Mouse (Mus musculus) limb, embryonic 10.5 days (tissue): Measurements from ENCODE around the gene Ttc4. TPM values are rescaled to one million over a fixed set of nuclear protein-coding genes. Genes with fewer than 3 reads are reported as not detected.

Experiments used
- DNase-seq: peaks from one replicate; pipeline ENCODE4 v3.0.0-alpha.2; 2017; ENCODE audit warnings: low spot score
- H3K27ac ChIP-seq: fragments of 300-500 bp; sonication (generic); 2 replicates; pipeline ENCODE4 v1.5.1; 2016; ENCODE audit warnings: mild to moderate bottlenecking
- H3K27me3 ChIP-seq: fragments of 300-500 bp; sonication (generic); 2 replicates; pipeline ENCODE4 v1.6.1; 2016; ENCODE audit warnings: low read depth, mild to moderate bottlenecking; ENCODE audit not compliant: poor library complexity, severe bottlenecking
- H3K36me3 ChIP-seq: fragments of 300-500 bp; sonication (generic); 2 replicates; pipeline ENCODE4 v1.6.1; 2016; ENCODE audit warnings: mild to moderate bottlenecking, moderate library complexity
- H3K4me1 ChIP-seq: fragments of 300-500 bp; sonication (generic); 2 replicates; pipeline ENCODE4 v1.6.1; 2016
- H3K4me3 ChIP-seq: fragments of 300-500 bp; sonication (generic); 2 replicates; pipeline ENCODE4 v1.5.1; 2016; ENCODE audit warnings: mild to moderate bottlenecking, moderate library complexity
- H3K9me3 ChIP-seq: fragments of 300-500 bp; sonication (generic); replicated peaks from 2 replicates; pipeline ENCODE4 v1.6.1; 2016; ENCODE audit warnings: mild to moderate bottlenecking
- WGBS: fragments of 180-500 bp; shearing (Covaris S2); methylation state at CpG from one replicate; pipeline ENCODE4 v1.1.7; 2016; 5-methylcytosine and 5-hydroxymethylcytosine counted together
- polyA plus RNA-seq: library from polyadenylated mRNA; unstranded; fragments of >200 nt; fragmentation: Nextera tagmentation; extraction: Ambion mirVana; gene quantifications from 2 replicates; pipeline ENCODE4 v1.2.1, GENCODE M21; 2016

Ttc4 gene
- polyA plus RNA-seq, 1 experiment from 2014 or later: 132 TPM

DNA sequence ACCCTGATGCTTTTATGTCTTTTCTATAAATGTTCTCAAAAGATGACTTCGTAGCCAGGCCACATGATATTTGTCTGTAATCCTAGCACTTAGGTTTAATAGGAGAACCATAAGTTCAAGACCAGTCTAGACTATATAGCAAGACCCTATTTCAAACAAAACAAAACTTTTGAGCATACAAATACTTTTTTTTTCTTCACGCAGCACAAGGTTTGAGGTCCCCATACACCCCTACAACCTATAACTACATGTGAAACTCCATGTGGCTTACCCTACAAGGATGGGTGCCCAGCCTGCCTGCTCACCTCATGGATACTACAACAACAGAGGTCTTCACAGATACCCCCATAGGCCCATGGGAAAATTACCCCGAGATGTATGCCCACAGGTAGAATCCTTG is 408 bp upstream of the Ttc4 start:
- Histone ChIP-seq H3K4me1 (peaks cover 6% of the 10 kb centered on the region), H3K27me3 (no peaks in the 10 kb centered on the region), H3K9me3 (no peaks in the 10 kb centered on the region), H3K27ac (peak overlapping the region; percentile 82; the same call in 1 of the 2 replicates), H3K36me3 (peaks cover 32% of the 10 kb centered on the region), H3K4me3 (peak overlapping the region; percentile 82)
- WGBS: 44% methylated on average over 3 of the region's 3 CpGs
- DNase-seq: no peak

DNA sequence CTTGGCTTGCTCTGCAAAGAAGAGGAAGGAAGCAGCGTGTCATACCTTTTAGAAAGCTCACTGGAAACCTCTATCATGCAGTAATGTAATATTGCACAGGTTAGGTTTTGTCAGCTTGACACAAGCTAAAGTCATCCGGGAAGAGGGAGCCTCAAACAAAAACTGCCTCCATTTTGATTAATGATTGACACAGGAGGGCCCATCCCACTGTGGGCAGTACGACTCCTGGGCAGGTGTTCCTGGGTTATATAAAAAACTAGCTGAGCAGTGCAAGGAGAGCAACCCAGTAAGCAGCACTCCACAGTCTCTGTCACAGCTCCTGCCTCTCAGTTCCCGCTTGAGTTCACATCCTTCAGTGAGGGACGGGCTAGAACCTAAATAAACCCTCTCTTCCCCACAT is 2.0 kb downstream of the Ttc4 start:
- H3K9me3 ChIP-seq: no peaks in the 10 kb centered on the region
- H3K27ac ChIP-seq: no peak overlapping the region
- peaks cover 6% of the 10 kb centered on the region for H3K4me1 ChIP-seq
- peaks cover 57% of the 10 kb centered on the region for H3K36me3 ChIP-seq
- no peak for DNase-seq
- H3K27me3 ChIP-seq: no peaks in the 10 kb centered on the region
- H3K4me3 ChIP-seq: no peak overlapping the region
- 89% methylated on average over 5 of the region's 5 CpGs for WGBS

DNA sequence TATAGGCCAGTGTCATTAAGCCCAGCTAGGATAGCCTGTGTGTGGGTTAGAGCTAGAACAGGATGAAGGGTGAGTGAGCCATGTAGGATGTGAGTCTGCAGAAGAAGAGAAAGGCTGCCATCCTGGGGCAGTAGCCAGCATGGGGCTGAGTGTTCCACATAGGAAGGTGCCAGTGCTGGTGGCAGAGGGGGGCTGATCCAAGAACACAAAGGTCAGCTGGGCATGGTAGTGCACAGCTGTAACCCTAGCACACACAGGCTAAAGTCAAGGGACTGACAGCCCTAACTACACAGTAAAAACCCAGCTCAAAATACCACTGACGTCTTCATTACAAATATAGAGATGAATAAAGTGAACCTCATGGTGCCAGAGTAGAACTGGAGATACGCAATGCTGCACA is 12.2 kb downstream of the Ttc4 start:
- WGBS: 95% methylated on average over 2 of the region's 2 CpGs
- no peaks in the 10 kb centered on the region for H3K4me1 ChIP-seq
- no peaks in the 10 kb centered on the region for H3K9me3 ChIP-seq
- no peak overlapping the region for H3K27ac ChIP-seq
- DNase-seq: no peak
- H3K27me3 ChIP-seq: no peaks in the 10 kb centered on the region
- H3K36me3 ChIP-seq: peaks cover 100% of the 10 kb centered on the region
- no peak overlapping the region for H3K4me3 ChIP-seq

DNA sequence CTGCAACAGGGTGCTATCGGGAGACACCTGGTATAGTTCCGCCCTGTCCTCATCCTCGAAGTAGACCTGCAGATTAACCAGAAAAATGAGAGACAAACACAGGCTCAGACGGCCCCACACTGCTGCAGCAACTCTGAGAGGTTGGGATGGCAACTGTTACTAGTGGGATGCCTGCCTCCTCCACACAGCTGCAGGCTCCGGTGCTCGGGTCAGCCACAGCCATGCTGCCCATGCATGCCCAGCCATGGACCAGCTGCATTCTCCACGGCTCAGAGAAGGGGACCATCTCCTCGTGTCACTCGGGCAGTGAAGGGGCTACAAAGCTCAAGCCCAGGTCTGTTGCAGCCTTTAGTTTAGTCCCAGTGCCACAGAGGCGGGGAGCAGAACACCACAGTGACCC is 13.1 kb downstream of the Ttc4 start:
- Histone ChIP-seq H3K4me3 (no peak overlapping the region), H3K4me1 (no peaks in the 10 kb centered on the region), H3K36me3 (peaks cover 100% of the 10 kb centered on the region), H3K27me3 (no peaks in the 10 kb centered on the region), H3K27ac (no peak overlapping the region), H3K9me3 (no peaks in the 10 kb centered on the region)
- DNase-seq: no peak
- WGBS: 95% methylated on average over 10 of the region's 10 CpGs

DNA sequence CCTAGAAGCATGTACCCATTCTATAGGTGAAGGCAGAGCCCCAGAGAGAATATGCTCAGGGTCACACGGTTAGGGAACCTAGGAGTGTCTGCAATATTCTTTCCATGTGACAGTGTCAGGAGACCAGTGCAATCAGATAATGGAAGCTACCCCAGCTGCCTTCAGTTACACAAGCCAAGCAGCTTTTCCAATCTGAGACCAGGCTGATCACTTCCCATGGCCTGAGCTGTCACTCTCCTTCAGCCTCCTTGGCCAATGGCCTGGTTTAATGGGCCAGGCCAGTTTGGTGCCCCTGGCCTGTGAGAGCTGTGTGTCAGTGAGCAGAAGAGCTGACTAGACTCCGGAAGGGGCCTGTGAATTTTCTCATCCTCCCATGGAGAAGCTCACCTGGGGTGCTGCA is 13.5 kb downstream of the Ttc4 start:
- no peak overlapping the region for H3K4me3 ChIP-seq
- no peaks in the 10 kb centered on the region for H3K27me3 ChIP-seq
- peaks cover 100% of the 10 kb centered on the region for H3K36me3 ChIP-seq
- no peaks in the 10 kb centered on the region for H3K4me1 ChIP-seq
- WGBS: 98% methylated on average over 2 of the region's 2 CpGs
- H3K27ac ChIP-seq: no peak overlapping the region
- H3K9me3 ChIP-seq: no peaks in the 10 kb centered on the region
- no peak for DNase-seq

DNA sequence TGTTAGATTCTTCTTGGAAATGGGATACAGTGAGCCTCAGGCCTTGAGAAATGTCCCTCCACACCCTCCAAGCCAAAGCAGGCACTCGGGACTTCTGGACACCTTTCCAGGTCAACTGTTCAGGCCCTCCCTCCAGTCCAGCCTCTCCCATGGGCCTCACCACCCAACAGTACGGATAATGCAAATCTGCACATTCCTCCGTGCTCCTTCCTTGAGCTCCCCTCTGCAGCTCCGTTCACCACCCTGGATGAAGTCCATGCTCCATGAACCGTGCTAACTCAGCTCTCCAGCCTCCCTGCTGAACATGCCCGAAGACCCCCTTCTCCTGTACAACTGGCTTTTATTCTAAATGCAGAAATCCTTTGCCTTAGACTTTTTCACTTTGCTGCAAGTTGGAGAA is 14.0 kb downstream of the Ttc4 start:
- Histone ChIP-seq H3K27ac (no peak overlapping the region), H3K36me3 (peaks cover 100% of the 10 kb centered on the region), H3K4me3 (no peak overlapping the region), H3K9me3 (no peaks in the 10 kb centered on the region), H3K27me3 (no peaks in the 10 kb centered on the region), H3K4me1 (no peaks in the 10 kb centered on the region)
- no peak for DNase-seq
- 95% methylated on average over 6 of the region's 6 CpGs for WGBS

DNA sequence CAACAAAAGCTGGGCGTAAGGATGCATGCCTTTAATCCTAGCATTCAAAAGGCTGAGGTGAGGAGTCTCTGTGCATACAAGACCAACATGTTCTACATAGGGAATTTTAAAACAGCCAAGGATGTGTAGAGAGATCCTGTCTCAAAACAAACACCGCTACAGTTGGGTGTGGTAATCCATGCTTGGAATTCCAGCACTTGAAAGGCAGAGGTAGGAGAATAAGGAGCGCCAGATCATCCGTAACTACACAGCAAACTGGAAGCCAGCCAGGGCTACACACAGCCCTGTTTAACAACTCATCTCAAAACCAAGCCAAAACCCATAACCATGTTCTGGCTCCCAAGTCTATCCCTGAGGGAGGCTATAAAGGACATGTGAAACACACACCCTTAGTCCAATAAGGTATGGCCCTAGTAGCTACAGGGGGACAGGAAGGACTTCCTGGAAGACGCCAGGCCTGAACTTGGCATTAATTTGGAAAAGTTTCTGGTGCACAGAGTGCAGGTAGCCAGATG is 14.7 kb downstream of the Ttc4 start:
- DNase-seq: no peak
- Histone ChIP-seq H3K4me1 (no peaks in the 10 kb centered on the region), H3K9me3 (no peaks in the 10 kb centered on the region), H3K4me3 (no peak overlapping the region), H3K27me3 (no peaks in the 10 kb centered on the region), H3K27ac (no peak overlapping the region), H3K36me3 (peaks cover 100% of the 10 kb centered on the region)
- 96% methylated on average over 5 of the region's 5 CpGs for WGBS

DNA sequence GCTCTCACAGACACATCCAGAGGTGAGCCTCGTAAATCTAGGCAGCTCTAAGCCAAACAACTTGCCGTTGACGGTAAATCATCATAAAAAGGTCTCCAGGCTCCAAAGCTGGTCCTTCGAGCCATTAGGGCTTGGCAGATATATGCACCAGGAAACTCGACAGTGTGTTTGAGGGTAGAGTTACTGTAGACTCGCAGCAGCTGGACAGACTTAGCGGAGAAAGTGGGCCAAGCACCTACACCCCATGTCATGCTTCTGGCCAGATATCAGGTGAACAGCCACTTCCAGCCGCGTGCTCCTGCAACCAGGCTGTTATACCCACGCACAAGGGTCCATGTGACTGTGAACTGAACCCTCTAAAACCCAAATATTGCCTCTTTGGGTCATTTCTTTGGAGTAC is 23.1 kb downstream of the Ttc4 start:
- H3K4me1 ChIP-seq: peaks cover 10% of the 10 kb centered on the region
- DNase-seq: no peak
- H3K9me3 ChIP-seq: no peaks in the 10 kb centered on the region
- peaks cover 69% of the 10 kb centered on the region for H3K36me3 ChIP-seq
- 83% methylated on average over 10 of the region's 10 CpGs for WGBS
- H3K27me3 ChIP-seq: no peaks in the 10 kb centered on the region
- H3K27ac ChIP-seq: no peak overlapping the region
- no peak overlapping the region for H3K4me3 ChIP-seq

DNA sequence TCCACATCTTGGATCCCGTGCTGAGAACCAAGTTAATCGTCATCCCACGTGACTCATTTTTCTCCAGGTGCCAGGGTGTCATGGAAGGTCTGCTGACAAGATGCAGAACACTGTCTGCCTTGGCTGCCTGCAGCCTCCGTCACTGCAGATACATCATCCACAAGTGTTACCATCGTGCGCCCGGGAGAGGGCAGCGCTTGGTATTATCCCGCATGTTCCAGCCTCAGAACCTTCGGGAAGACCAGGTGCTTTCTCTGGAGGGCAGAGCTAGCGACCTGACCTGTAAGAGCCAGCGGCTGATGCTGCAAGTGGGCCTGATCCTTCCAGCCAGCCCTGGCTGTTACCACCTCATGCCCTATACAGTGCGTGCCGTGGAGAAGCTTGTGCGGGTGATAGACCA is 25.7 kb downstream of the Ttc4 start:
- Histone ChIP-seq H3K36me3 (peaks cover 44% of the 10 kb centered on the region), H3K4me3 (no peak overlapping the region), H3K4me1 (peaks cover 10% of the 10 kb centered on the region), H3K27me3 (no peaks in the 10 kb centered on the region), H3K9me3 (no peaks in the 10 kb centered on the region), H3K27ac (no peak overlapping the region)
- DNase-seq: no peak
- 92% methylated on average over 15 of the region's 15 CpGs for WGBS

DNA sequence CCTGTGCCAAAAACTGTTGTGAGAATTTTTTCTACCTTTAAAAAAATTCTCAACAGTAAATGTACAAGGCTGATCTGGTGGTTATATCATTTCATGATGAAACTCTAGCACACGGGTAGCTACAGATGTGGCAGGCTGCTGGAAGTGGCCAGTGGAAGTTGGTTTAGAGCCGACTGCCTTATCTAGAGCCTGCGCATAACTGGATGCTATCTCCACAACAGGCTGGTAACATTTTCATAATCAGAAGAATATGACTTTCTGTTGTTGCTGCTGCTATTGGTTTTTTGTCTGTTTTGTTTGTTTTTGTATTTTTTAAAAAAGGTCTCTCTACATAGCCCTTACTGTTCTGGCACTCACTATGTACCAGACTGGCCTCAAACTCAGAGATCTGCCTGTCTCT is 26.2 kb downstream of the Ttc4 start:
- H3K27me3 ChIP-seq: no peaks in the 10 kb centered on the region
- DNase-seq: no peak
- H3K9me3 ChIP-seq: no peaks in the 10 kb centered on the region
- H3K4me3 ChIP-seq: no peak overlapping the region
- peaks cover 43% of the 10 kb centered on the region for H3K36me3 ChIP-seq
- peaks cover 10% of the 10 kb centered on the region for H3K4me1 ChIP-seq
- WGBS: 92% methylated on average over 3 of the region's 3 CpGs
- no peak overlapping the region for H3K27ac ChIP-seq

DNA sequence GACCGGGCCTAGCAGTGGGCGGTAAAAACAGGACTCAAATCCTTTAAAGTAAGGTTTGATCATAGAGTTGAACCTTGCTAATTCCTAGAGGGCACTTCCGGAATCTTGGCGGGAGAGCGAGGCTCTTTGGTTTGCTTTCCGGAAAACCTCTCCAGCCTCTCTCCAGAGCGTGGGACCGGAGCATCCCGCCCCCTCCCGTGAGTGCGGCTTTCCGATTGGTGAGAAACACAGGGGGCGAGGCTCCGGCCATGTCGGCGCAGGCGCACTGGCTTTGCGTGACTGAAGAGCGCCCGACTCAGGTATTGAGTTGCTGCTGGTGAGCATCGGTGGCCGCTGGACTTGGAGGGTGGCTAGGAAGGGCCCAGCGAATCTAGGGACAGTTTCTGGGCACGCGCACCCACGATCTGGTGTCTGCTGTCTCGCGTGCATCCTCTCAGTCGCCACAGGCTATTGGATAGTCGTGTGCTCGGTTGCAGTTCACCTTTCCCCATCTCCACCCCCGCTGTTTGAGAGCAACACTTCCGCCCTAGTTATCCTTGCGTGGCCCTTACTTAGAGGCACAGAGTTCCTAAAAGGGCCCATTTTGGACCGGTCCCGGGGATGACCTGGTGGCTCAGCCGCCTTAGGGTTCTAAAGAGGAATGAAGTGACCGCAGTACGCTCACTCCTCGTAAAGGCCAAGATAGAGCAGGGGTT is 27.8 kb downstream of the Ttc4 start, which contains the start of gene Pars2:
TSS of gene Pars2 (plus strand) at position 237 of the 695 bp plus-strand sequence.
- H3K27ac ChIP-seq: peak within 1 kb of the TSS; percentile 88
- no peaks in the 10 kb centered on the region for H3K27me3 ChIP-seq
- no peaks in the 10 kb centered on the region for H3K9me3 ChIP-seq
- H3K4me3 ChIP-seq: peak within 1 kb of the TSS; percentile 72
- WGBS: 4% methylated on average over 40 of the region's 40 CpGs
- DNase-seq: peak; percentile 99
- H3K4me1 ChIP-seq: peaks cover 14% of the 10 kb centered on the region
- peaks cover 31% of the 10 kb centered on the region for H3K36me3 ChIP-seq

DNA sequence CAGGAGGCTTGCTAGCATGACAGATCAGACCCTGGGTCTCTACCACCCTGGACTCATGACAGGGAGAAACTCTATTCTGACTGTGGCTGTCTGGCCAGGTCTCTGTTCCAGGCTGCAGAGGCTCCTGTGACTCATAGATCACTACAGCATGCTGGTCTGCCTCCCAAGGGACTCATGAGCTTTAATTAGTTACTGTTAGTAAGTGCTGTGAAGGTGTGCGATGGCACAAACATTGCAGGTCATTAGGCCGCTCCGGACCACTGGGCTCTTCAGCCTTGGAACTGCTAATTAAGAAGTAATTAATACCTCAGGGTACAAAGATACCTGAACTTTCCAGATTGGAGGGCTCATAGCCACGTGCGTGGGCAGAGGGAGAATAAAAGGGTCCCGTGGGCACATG is 31.6 kb downstream of the Ttc4 start:
- H3K27me3 ChIP-seq: no peaks in the 10 kb centered on the region
- H3K27ac ChIP-seq: no peak overlapping the region
- H3K4me3 ChIP-seq: no peak overlapping the region
- WGBS: 85% methylated on average over 6 of the region's 6 CpGs
- H3K4me1 ChIP-seq: peaks cover 24% of the 10 kb centered on the region
- no peak for DNase-seq
- H3K9me3 ChIP-seq: no peaks in the 10 kb centered on the region
- H3K36me3 ChIP-seq: no peaks in the 10 kb centered on the region

DNA sequence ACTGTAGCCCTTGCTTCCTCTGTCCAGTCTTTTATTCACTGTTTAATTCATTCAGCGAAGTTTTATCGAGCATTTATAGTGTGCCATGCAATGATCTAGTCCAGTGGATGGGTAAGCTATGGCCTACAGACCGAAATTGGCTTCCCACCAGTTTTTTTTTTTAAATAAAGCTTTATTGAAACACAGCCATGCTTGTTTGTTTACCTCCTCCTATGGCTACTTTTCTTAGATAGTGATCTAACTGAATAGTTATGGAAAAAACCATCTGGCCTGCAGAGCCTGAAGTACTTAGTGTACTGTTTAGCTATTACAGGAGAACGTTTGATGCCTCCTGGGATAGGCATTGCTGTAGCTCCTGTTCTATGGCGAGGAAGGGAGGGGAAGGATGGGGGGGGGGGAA is 32.9 kb downstream of the Ttc4 start:
- DNase-seq: no peak
- peaks cover 15% of the 10 kb centered on the region for H3K4me1 ChIP-seq
- H3K27ac ChIP-seq: no peak overlapping the region
- 86% methylated on average over 5 of the region's 5 CpGs for WGBS
- H3K36me3 ChIP-seq: no peaks in the 10 kb centered on the region
- H3K4me3 ChIP-seq: no peak overlapping the region
- no peaks in the 10 kb centered on the region for H3K27me3 ChIP-seq
- no peaks in the 10 kb centered on the region for H3K9me3 ChIP-seq

DNA sequence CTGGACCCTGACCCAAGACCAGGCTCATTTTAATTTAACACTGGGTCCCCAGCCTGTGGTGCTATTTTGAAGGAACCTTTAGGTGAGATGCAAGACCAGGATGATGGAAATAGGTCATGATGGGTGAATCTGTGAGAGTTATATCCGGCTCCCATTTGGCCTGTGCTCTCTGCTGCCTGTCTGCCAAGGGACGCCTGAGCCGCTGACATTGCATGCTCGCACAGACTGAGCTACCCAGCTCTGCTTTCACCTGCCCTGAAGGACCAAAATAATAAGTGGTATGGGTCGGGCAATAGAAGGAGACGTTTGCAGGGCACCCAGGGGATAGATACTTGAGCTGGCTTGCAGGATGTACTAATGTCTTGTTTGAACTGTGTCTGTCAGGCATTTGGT is 34.5 kb downstream of the Ttc4 start:
- Histone ChIP-seq H3K27ac (0 out of 2 replicates have a peak overlapping the region, but pooled peaks have one; percentile 5), H3K4me3 (no peak overlapping the region), H3K9me3 (no peaks in the 10 kb centered on the region), H3K36me3 (no peaks in the 10 kb centered on the region), H3K4me1 (peaks cover 15% of the 10 kb centered on the region), H3K27me3 (no peaks in the 10 kb centered on the region)
- no peak for DNase-seq
- 72% methylated on average over 6 of the region's 6 CpGs for WGBS
